Comparison of ENCODE assay signal across 12 mouse cellular contexts in genomic region chr2:25226864-25227263, GRCm38 (mm10). TPM values are rescaled to one million over a fixed set of nuclear protein-coding genes. Genes with fewer than 3 reads are reported as not detected.
DNase-seq lines count a peak whose midpoint lies in the region; ATAC-seq lines count a peak whose summit lies in the region.
"Had no signal": no experiment of that assay in that cellular context is flagged by ENCODE, and none has a peak within 500 bp of the region (broad histone marks: within the 10 kb centered on the region; RNA-seq: fewer than 3 reads in every experiment).

No protein-coding gene starts in this region.

- no peak overlapping the region for H3K4me2 ChIP-seq in embryonic facial prominence, embryonic 14.5 days (ENCODE audit: low read depth, low read length)
- H3K4me2 ChIP-seq: heart, embryonic 13.5 days; midbrain, embryonic 13.5 days had no signal

- WGBS in heart, embryonic 10.5 days: 78% methylated on average over 5 of the region's 5 CpGs
- WGBS in embryonic facial prominence, embryonic 14.5 days: 76% methylated on average over 5 of the region's 5 CpGs

- H3K4me3 ChIP-seq in heart, embryonic 10.5 days: no peak overlapping the region
- no peak overlapping the region for H3K4me3 ChIP-seq in embryonic facial prominence, embryonic 14.5 days (ENCODE audit: low read depth, low read length)
- H3K4me3 ChIP-seq: heart, embryonic 13.5 days; midbrain, embryonic 13.5 days had no signal

- no peak for DNase-seq in heart, embryonic 10.5 days (ENCODE audit: low spot score)
- no peak for DNase-seq in heart, adult 9 months (ENCODE audit: low spot score in 2 of 2)
- DNase-seq in Muller cell, postnatal 12 days (ENCODE audit: inconsistent ontology term): peak; percentile 24
- DNase-seq in embryonic facial prominence, embryonic 14.5 days (ENCODE audit: low spot score): peak; percentile 30
- DNase-seq in left cerebral cortex, postnatal 10 days (ENCODE audit: extremely low spot score in 1 of 2, low spot score in 2 of 2): peak; percentile 60
- no peak for DNase-seq in thymus, postnatal 14 days
- no peak for DNase-seq in urinary bladder, postnatal 14 days (ENCODE audit: low spot score)
- no peak for DNase-seq in urinary bladder, postnatal 4 days (ENCODE audit: low spot score in 2 of 2)

- H3K27ac ChIP-seq in heart, embryonic 10.5 days: peak overlapping the region; percentile 42
- H3K27ac ChIP-seq in embryonic facial prominence, embryonic 14.5 days (replicated peaks; ENCODE audit: low read depth, low read length): no peak overlapping the region; the same call in 1 of the 2 replicates
- H3K27ac ChIP-seq: heart, embryonic 13.5 days; midbrain, embryonic 13.5 days had no signal

- peaks cover 27% of the 10 kb centered on the region for H3K27me3 ChIP-seq in heart, embryonic 10.5 days (ENCODE audit: insufficient read depth, poor library complexity, severe bottlenecking)
- no peaks in the 10 kb centered on the region for H3K27me3 ChIP-seq in embryonic facial prominence, embryonic 14.5 days (replicated peaks; ENCODE audit: control insufficient read depth, insufficient read depth, low read length)
- H3K27me3 ChIP-seq: midbrain, embryonic 13.5 days had no signal

- H3K4me1 ChIP-seq in heart, embryonic 10.5 days: peaks cover 34% of the 10 kb centered on the region
- peaks cover 17% of the 10 kb centered on the region for H3K4me1 ChIP-seq in embryonic facial prominence, embryonic 14.5 days (ENCODE audit: control insufficient read depth, insufficient read depth, low read length)

- intact Hi-C loops in left cerebral cortex, postnatal 10 days (cut with DNase I): no loop called here

- ATAC-seq in embryonic facial prominence, embryonic 14.5 days (ENCODE audit: low read depth): no peak
- ATAC-seq: intestine, embryonic 16.5 days; midbrain, embryonic 13.5 days had no signal

- H3K36me3 ChIP-seq in heart, embryonic 10.5 days: peaks cover 11% of the 10 kb centered on the region
- H3K36me3 ChIP-seq in embryonic facial prominence, embryonic 14.5 days (ENCODE audit: control insufficient read depth, insufficient read depth, low read length): peaks cover 4% of the 10 kb centered on the region

- 0 out of 2 replicates have a peak overlapping the region, but pooled peaks have one; percentile 30 for H3K9ac ChIP-seq in embryonic facial prominence, embryonic 14.5 days (ENCODE audit: low read depth, low read length)
- H3K9ac ChIP-seq: heart, embryonic 13.5 days; midbrain, embryonic 13.5 days had no signal

- H3K9me3 ChIP-seq in heart, embryonic 10.5 days: no peaks in the 10 kb centered on the region
- H3K9me3 ChIP-seq in embryonic facial prominence, embryonic 14.5 days (ENCODE audit: control insufficient read depth, low read length): no peaks in the 10 kb centered on the region
- H3K9me3 ChIP-seq: heart, embryonic 13.5 days; midbrain, embryonic 13.5 days had no signal

RNA-seq across cellular contexts. Expression of gene Tubb4b, which starts 2.4 kb away (rescaled TPM):
- 544 and 610 TPM in 2 replicates for polyA plus RNA-seq in heart, embryonic 10.5 days (2016; fragmentation: Nextera tagmentation; extraction: Ambion mirVana)
- polyA plus RNA-seq in embryonic facial prominence, embryonic 14.5 days (2014; fragmentation: Nextera tagmentation; extraction: Ambion mirVana): 429 and 461 TPM in 2 replicates
- total RNA-seq in left cerebral cortex, postnatal 10 days (2021): 100 to 1,000 TPM; 484 to 492 TPM

RNA-seq across cellular contexts. Expression of gene Slc34a3, which starts 7.3 kb away (rescaled TPM):
- not detected in 2 replicates for polyA plus RNA-seq in heart, embryonic 10.5 days (2016; fragmentation: Nextera tagmentation; extraction: Ambion mirVana)
- polyA plus RNA-seq in embryonic facial prominence, embryonic 14.5 days (2014; fragmentation: Nextera tagmentation; extraction: Ambion mirVana): not detected in 2 replicates
- not detected for total RNA-seq in left cerebral cortex, postnatal 10 days (2021)
- polyA plus RNA-seq: heart, embryonic 13.5 days; limb, embryonic 14.5 days; midbrain, embryonic 13.5 days had no signal

RNA-seq across cellular contexts. Expression of gene Fam166a, which starts 8.3 kb away (rescaled TPM):
- 0.92 TPM in 1 of 2 replicates, not detected in the other for polyA plus RNA-seq in heart, embryonic 10.5 days (2016; fragmentation: Nextera tagmentation; extraction: Ambion mirVana)
- polyA plus RNA-seq in embryonic facial prominence, embryonic 14.5 days (2014; fragmentation: Nextera tagmentation; extraction: Ambion mirVana): not detected in 2 replicates
- not detected for total RNA-seq in left cerebral cortex, postnatal 10 days (2021)
- polyA plus RNA-seq: heart, embryonic 13.5 days; midbrain, embryonic 13.5 days had no signal

RNA-seq across cellular contexts. Expression of gene Rnf224, which starts 9.7 kb away (rescaled TPM):
- 0.08 TPM in 1 of 2 replicates, not detected in the other for polyA plus RNA-seq in heart, embryonic 10.5 days (2016; fragmentation: Nextera tagmentation; extraction: Ambion mirVana)
- not detected in 2 replicates for polyA plus RNA-seq in embryonic facial prominence, embryonic 14.5 days (2014; fragmentation: Nextera tagmentation; extraction: Ambion mirVana)
- total RNA-seq in left cerebral cortex, postnatal 10 days (2021): not detected
- polyA plus RNA-seq: heart, embryonic 13.5 days; midbrain, embryonic 13.5 days had no signal

RNA-seq across cellular contexts. Expression of gene Stpg3, which starts 12.4 kb away (rescaled TPM):
- polyA plus RNA-seq in heart, embryonic 10.5 days (2016; fragmentation: Nextera tagmentation; extraction: Ambion mirVana): 0.10 TPM in 1 of 2 replicates, not detected in the other
- not detected in 2 replicates for polyA plus RNA-seq in embryonic facial prominence, embryonic 14.5 days (2014; fragmentation: Nextera tagmentation; extraction: Ambion mirVana)
- not detected for total RNA-seq in left cerebral cortex, postnatal 10 days (2021)
- polyA plus RNA-seq: heart, embryonic 13.5 days; intestine, embryonic 16.5 days; limb, embryonic 14.5 days; midbrain, embryonic 13.5 days had no signal

Comparison
In these comparisons a context has a peak if more than half of its experiments do, and no peak if none do; other contexts are left out.
1. DNase-seq: peak in Muller cell, postnatal 12 days (single experiment), embryonic facial prominence, embryonic 14.5 days (single experiment) and left cerebral cortex, postnatal 10 days (2 of 2); none in heart, embryonic 10.5 days (single experiment), heart, adult 9 months (0 of 2), thymus, postnatal 14 days (single experiment), urinary bladder, postnatal 14 days (single experiment) and urinary bladder, postnatal 4 days (0 of 2).